Mouse (Mus musculus): Measurements from ENCODE around the gene Galns.
"Not testable (repeated sequence)": the region's sequence is repeated elsewhere in the genome, so short reads cannot be mapped to it uniquely, and the experiment has no call there.

The Galns gene

GRCm38 (mm10) chr8:122635878-122636802 lies 24.9 kb upstream of the Galns start:
- DNase-seq (ENCODE audit: low read depth, low spot score), result peak; percentile 42

GRCm38 (mm10) chr8:122633205-122633604 lies 21.9 kb upstream of the Galns start:
- DNase-seq (ENCODE audit: low read depth, low spot score), result no peak

- not testable (repeated sequence) for DNase-seq (ENCODE audit: low read depth, low spot score)
Measured at GRCm38 (mm10) chr8:122632134-122632533, 20.9 kb upstream of the Galns start.

- no peak for DNase-seq (ENCODE audit: low read depth, low spot score)
Measured at GRCm38 (mm10) chr8:122630696-122631095, 19.4 kb upstream of the Galns start.

GRCm38 (mm10) chr8:122629388-122629787 lies 18.1 kb upstream of the Galns start:
- no peak for DNase-seq (ENCODE audit: low read depth, low spot score)

- no peak for DNase-seq (ENCODE audit: low read depth, low spot score)
Measured at GRCm38 (mm10) chr8:122626896-122627295, 15.6 kb upstream of the Galns start.

GRCm38 (mm10) chr8:122625811-122626210 lies 14.5 kb upstream of the Galns start:
- DNase-seq (ENCODE audit: low read depth, low spot score), result no peak

GRCm38 (mm10) chr8:122624653-122625052 lies 13.4 kb upstream of the Galns start:
- DNase-seq (ENCODE audit: low read depth, low spot score), result no peak

- DNase-seq (ENCODE audit: low read depth, low spot score), result no peak
Measured at GRCm38 (mm10) chr8:122623844-122624642, 12.8 kb upstream of the Galns start.

GRCm38 (mm10) chr8:122622727-122623126 lies 11.5 kb upstream of the Galns start, which contains the start of gene Pabpn1l:
Gene Pabpn1l, minus strand, starts transcription at chr8:122622739.
- no peak for DNase-seq (ENCODE audit: low read depth, low spot score)

- DNase-seq (ENCODE audit: low read depth, low spot score), result no peak
Measured at GRCm38 (mm10) chr8:122620446-122620845, 9.2 kb upstream of the Galns start.

- DNase-seq (ENCODE audit: low read depth, low spot score), result peak; percentile 63
Measured at GRCm38 (mm10) chr8:122618660-122619378, 7.6 kb upstream of the Galns start.

GRCm38 (mm10) chr8:122617947-122618546 lies 6.8 kb upstream of the Galns start:
- DNase-seq (ENCODE audit: low read depth, low spot score), result peak; percentile 58

- no peak for DNase-seq (ENCODE audit: low read depth, low spot score)
Measured at GRCm38 (mm10) chr8:122616181-122616905, 5.1 kb upstream of the Galns start.

GRCm38 (mm10) chr8:122610612-122611277 lies 518 bp downstream of the Galns start:
- no peak for DNase-seq (ENCODE audit: low read depth, low spot score)

- no peak for DNase-seq (ENCODE audit: low read depth, low spot score)
Measured at GRCm38 (mm10) chr8:122610209-122610608, 1.1 kb downstream of the Galns start.

- no peak for DNase-seq (ENCODE audit: low read depth, low spot score)
Measured at GRCm38 (mm10) chr8:122606810-122607209, 4.5 kb downstream of the Galns start.

GRCm38 (mm10) chr8:122605367-122605766 lies 5.9 kb downstream of the Galns start:
- DNase-seq (ENCODE audit: low read depth, low spot score), result no peak

- DNase-seq (ENCODE audit: low read depth, low spot score), result no peak
Measured at GRCm38 (mm10) chr8:122604640-122605039, 6.6 kb downstream of the Galns start.

GRCm38 (mm10) chr8:122600666-122601065 lies 10.6 kb downstream of the Galns start:
- no peak for DNase-seq (ENCODE audit: low read depth, low spot score)
